Mouse (Mus musculus) liver, postnatal 0 days (tissue): ENCODE data around the gene Car2. TPM values are rescaled to one million over a fixed set of nuclear protein-coding genes. Genes with fewer than 3 reads are reported as not detected.

ENCODE experiments used
- ATAC-seq: fragments of 200-750 bp; cut with Nextera tagmentation; 2 replicates; pipeline ENCODE4 v1.8.0; 2017; ENCODE audit warnings: mild to moderate bottlenecking, moderate library complexity
- DNase-seq: peaks from one replicate; pipeline ENCODE4 v3.0.0-alpha.2; 2016
- H3K27ac ChIP-seq: fragments of 300-500 bp; sonication (generic); 2 replicates; pipeline ENCODE4 v1.5.1; 2014; ENCODE audit warnings: antibody characterized with exemption, moderate library complexity, mild to moderate bottlenecking, low read depth
- H3K27me3 ChIP-seq: fragments of 300-500 bp; sonication (generic); 2 replicates; pipeline ENCODE4 v1.6.1; 2014; ENCODE audit warnings: low read length, control low read depth, mixed read lengths; ENCODE audit not compliant: insufficient read depth
- H3K36me3 ChIP-seq: fragments of 300-500 bp; sonication (generic); replicated peaks from 2 replicates; pipeline ENCODE4 v1.6.1; 2014; ENCODE audit warnings: mild to moderate bottlenecking, control low read depth, low read length, moderate library complexity, mixed read lengths; ENCODE audit not compliant: insufficient read depth
- H3K4me1 ChIP-seq: fragments of 300-500 bp; sonication (generic); 2 replicates; pipeline ENCODE4 v1.6.1; 2014; ENCODE audit warnings: antibody characterized with exemption, mild to moderate bottlenecking, control low read depth; ENCODE audit not compliant: insufficient read depth
- H3K4me2 ChIP-seq: fragments of 300-500 bp; sonication (generic); 2 replicates; pipeline ENCODE4 v1.6.1; 2014; ENCODE audit warnings: low read depth, mild to moderate bottlenecking, low read length, moderate library complexity, mixed read lengths
- H3K4me3 ChIP-seq: fragments of 300-500 bp; sonication (generic); 2 replicates; pipeline ENCODE4 v1.5.1; 2014; ENCODE audit warnings: low read depth, low read length
- H3K9ac ChIP-seq: fragments of 300-500 bp; sonication (generic); replicated peaks from 2 replicates; pipeline ENCODE4 v1.6.1; 2014; ENCODE audit warnings: mild to moderate bottlenecking, moderate library complexity
- H3K9me3 ChIP-seq: fragments of 300-500 bp; sonication (generic); 2 replicates; pipeline ENCODE4 v1.6.1; 2016; ENCODE audit warnings: mild to moderate bottlenecking, control low read depth, low read length, mixed read lengths
- CTCF ChIP-seq: sonication (generic); IDR thresholded peaks from 2 replicates; pipeline ENCODE4 v1.5.1; 2016; ENCODE audit warnings: antibody characterized with exemption, low read depth
- EP300 ChIP-seq: IDR thresholded peaks from 2 replicates; pipeline ENCODE4 v1.6.1; 2016; ENCODE audit warnings: antibody characterized with exemption, low read depth, mild to moderate bottlenecking
- WGBS: fragments of 180-500 bp; shearing (Covaris S2); extraction: QIAGEN DNeasy Blood & Tissue Kit; methylation state at CpG from one replicate; pipeline ENCODE4 v1.1.7; 2014; ENCODE audit not compliant: insufficient replicate concordance; 5-methylcytosine and 5-hydroxymethylcytosine counted together
- polyA plus RNA-seq: library from polyadenylated mRNA; unstranded; fragments of >200 nt; fragmentation: Nextera tagmentation; extraction: Ambion mirVana; gene quantifications from 2 replicates; pipeline ENCODE4 v1.2.1, GENCODE M21; 2015

Gene Car2
- polyA plus RNA-seq, 1 experiment from 2014 or later = 980 TPM

DNA sequence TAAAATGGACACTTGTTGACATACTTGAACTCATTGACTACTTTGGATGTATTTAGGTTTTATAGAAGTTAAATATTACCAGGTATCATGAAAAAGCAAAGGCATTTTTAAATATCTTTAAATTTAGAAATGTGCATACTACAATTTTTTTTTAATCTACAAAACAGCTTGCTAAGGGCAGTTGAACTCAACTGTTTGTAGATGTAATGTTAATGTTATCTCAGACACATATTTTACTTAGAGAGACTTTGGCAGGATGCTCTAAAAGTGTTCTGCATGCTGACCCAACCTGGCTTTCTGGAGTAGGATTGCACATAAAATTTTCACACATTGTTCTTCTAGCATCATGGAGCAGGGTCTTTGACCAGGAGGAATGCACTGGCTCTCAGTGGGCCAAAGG is 4.1 kb upstream of the Car2 start:
- peak overlapping the region; percentile 17; the same call in 1 of the 2 replicates for H3K27ac ChIP-seq
- no peak overlapping the region for H3K4me3 ChIP-seq
- no peak overlapping the region for H3K9ac ChIP-seq
- DNase-seq = no peak
- no peaks in the 10 kb centered on the region for H3K9me3 ChIP-seq
- H3K4me2 ChIP-seq = no peak overlapping the region
- H3K36me3 ChIP-seq = no peaks in the 10 kb centered on the region
- peaks cover 17% of the 10 kb centered on the region for H3K4me1 ChIP-seq
- no peaks in the 10 kb centered on the region for H3K27me3 ChIP-seq
- ATAC-seq = no peak
- peak; percentile 56; the same call in 1 of the 2 replicates for TF ChIP-seq EP300
- no peak for TF ChIP-seq CTCF

GRCm38 (mm10) chr3:14882756-14883155 is 3.3 kb upstream of the Car2 start:
- Histone ChIP-seq H3K27me3 (no peaks in the 10 kb centered on the region), H3K36me3 (no peaks in the 10 kb centered on the region), H3K9ac (peak overlapping the region; percentile 23; the same call in 1 of the 2 replicates), H3K4me1 (peaks cover 16% of the 10 kb centered on the region), H3K27ac (peak overlapping the region; percentile 66), H3K9me3 (no peaks in the 10 kb centered on the region), H3K4me2 (peak overlapping the region; percentile 5), H3K4me3 (no peak overlapping the region)
- TF ChIP-seq CTCF = no peak
- peak; percentile 72; the same call in 1 of the 2 replicates for TF ChIP-seq EP300
- 39% methylated on average over 3 of the region's 3 CpGs for WGBS
- DNase-seq (no peak), ATAC-seq (no peak)

- Histone ChIP-seq H3K4me3 (peak overlapping the region; percentile 88), H3K4me1 (peaks cover 16% of the 10 kb centered on the region), H3K9me3 (no peaks in the 10 kb centered on the region), H3K4me2 (peak overlapping the region; percentile 84), H3K27ac (no peak overlapping the region), H3K27me3 (no peaks in the 10 kb centered on the region), H3K9ac (0 out of 2 replicates have a peak overlapping the region, but pooled peaks have one; percentile 8), H3K36me3 (peaks cover 15% of the 10 kb centered on the region)
- no peak for TF ChIP-seq CTCF
- no peak for TF ChIP-seq EP300
- DNase-seq = no peak
- ATAC-seq = no peak
Measured at GRCm38 (mm10) chr3:14884826-14885225, 1.2 kb upstream of the Car2 start.

GRCm38 (mm10) chr3:14887134-14887666 is 1.1 kb downstream of the Car2 start:
- no peaks in the 10 kb centered on the region for H3K9me3 ChIP-seq
- 19% methylated on average over 11 of the region's 11 CpGs for WGBS
- no peak for ATAC-seq
- DNase-seq = no peak
- peaks cover 10% of the 10 kb centered on the region; the same call in 1 of the 2 replicates for H3K4me1 ChIP-seq
- peaks cover 19% of the 10 kb centered on the region for H3K36me3 ChIP-seq
- H3K4me3 ChIP-seq = peak overlapping the region; percentile 88
- H3K27me3 ChIP-seq = no peaks in the 10 kb centered on the region
- peak overlapping the region; percentile 90 for H3K9ac ChIP-seq
- H3K4me2 ChIP-seq = peak overlapping the region; percentile 84
- peak overlapping the region; percentile 97 for H3K27ac ChIP-seq
- TF ChIP-seq CTCF = peak; percentile 28; the same call in 1 of the 2 replicates
- TF ChIP-seq EP300 = no peak

DNA sequence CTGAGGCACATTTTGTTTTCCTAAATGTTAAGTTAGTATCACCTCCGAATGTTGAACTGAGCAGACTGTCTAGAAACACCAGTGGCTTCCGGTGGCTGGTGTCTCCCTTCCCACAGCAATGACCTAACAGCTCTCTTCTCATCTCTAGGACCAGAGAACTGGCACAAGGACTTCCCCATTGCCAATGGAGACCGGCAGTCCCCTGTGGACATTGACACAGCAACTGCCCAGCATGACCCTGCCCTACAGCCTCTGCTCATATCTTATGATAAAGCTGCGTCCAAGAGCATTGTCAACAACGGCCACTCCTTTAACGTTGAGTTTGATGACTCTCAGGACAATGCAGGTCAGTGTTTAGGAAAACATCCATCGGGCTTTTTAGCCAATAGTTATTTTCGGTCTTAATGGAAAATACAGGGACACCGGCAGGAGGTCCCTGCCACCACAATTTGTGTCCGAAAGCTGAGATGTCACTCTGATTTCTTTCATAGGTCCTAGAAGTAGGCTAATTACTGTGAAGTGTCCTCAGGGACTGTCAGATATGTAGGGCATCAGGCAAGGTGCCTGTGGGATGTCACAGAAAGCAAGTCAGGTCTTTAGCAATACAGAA is 1.7 kb downstream of the Car2 start:
- ATAC-seq = no peak
- WGBS = 38% methylated on average over 10 of the region's 10 CpGs
- peaks cover 19% of the 10 kb centered on the region for H3K36me3 ChIP-seq

GRCm38 (mm10) chr3:14888549-14888948 is 2.5 kb downstream of the Car2 start:
- ATAC-seq (no peak), DNase-seq (no peak)
- peak overlapping the region; percentile 97 for H3K27ac ChIP-seq
- peak overlapping the region; percentile 84 for H3K4me2 ChIP-seq
- TF ChIP-seq EP300 (no peak), CTCF (no peak)
- peaks cover 22% of the 10 kb centered on the region for H3K36me3 ChIP-seq
- no peaks in the 10 kb centered on the region for H3K27me3 ChIP-seq
- peak overlapping the region; percentile 90 for H3K9ac ChIP-seq
- 0 out of 2 replicates have a peak, but pooled peaks cover 1% of the 10 kb centered on the region for H3K4me1 ChIP-seq
- WGBS = 75% methylated on average over 2 of the region's 2 CpGs
- H3K9me3 ChIP-seq = no peaks in the 10 kb centered on the region
- H3K4me3 ChIP-seq = peak overlapping the region; percentile 88

More for the DNA sequence above, 1.7 kb downstream of the Car2 start:
- no peaks in the 10 kb centered on the region for H3K9me3 ChIP-seq
- H3K27ac ChIP-seq = peak overlapping the region; percentile 97
- peak overlapping the region; percentile 84 for H3K4me2 ChIP-seq
- H3K4me3 ChIP-seq = peak overlapping the region; percentile 88
- no peaks in the 10 kb centered on the region for H3K27me3 ChIP-seq
- H3K4me1 ChIP-seq = peaks cover 9% of the 10 kb centered on the region; the same call in 1 of the 2 replicates
- DNase-seq = no peak
- peak overlapping the region; percentile 90 for H3K9ac ChIP-seq
- no peak for TF ChIP-seq CTCF
- TF ChIP-seq EP300 = no peak
